Mouse (Mus musculus) megakaryocyte, embryonic 14.5 days (primary cell): ENCODE data around the gene Rasgrp3.

Source experiments
- FLI1 ChIP-seq: IDR thresholded peaks from 2 replicates; pipeline ENCODE4 v1.6.1; 2012; ENCODE audit warnings: low read length, inconsistent platforms, mixed read lengths
- GATA1 ChIP-seq: IDR thresholded peaks from 3 replicates; pipeline ENCODE4 v1.6.1; 2012; ENCODE audit warnings: mixed read lengths, low read length, inconsistent platforms, borderline replicate concordance

DNA sequence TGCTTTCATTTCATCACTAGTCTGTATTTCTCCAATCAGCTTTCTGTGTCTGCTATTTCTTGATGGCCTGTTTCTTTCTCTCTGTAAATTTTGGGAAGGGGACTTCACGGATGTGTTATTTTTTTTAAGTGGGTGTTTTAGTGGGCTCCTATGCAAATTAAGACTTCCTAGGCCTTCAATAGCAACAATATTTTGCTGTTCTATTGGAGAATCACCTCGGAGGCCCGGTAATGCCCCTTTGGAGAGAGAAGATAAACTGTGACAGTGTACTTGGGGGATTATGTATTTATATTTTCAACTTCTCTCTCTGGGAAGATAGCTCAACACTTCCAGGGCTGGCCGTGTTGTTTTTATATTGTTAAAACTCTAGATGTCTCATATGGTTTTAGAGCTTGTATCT is 47.3 kb upstream of the Rasgrp3 start:
- TF ChIP-seq GATA1 (no peak), FLI1 (no peak)
